Mouse (Mus musculus) kidney, adult 2 months (tissue): ENCODE results near the gene Hipk2.

Experiments
- CTCF ChIP-seq: fragments of 200-500 bp; conservative IDR thresholded peaks from 2 replicates; pipeline ENCODE4 v1.5.1; 2011; ENCODE audit warnings: low read depth, mild to moderate bottlenecking, control low read depth, low read length, moderate library complexity, mixed read lengths; ENCODE audit not compliant: insufficient read depth, insufficient read length
- POLR2A ChIP-seq: fragments of 200-500 bp; IDR thresholded peaks from one replicate; pipeline ENCODE4 v1.6.1; 2011; ENCODE audit warnings: low read depth, low read length, control low read depth

GRCm38 (mm10) chr6:38748037-38748436, 127.9 kb downstream of the Hipk2 start:
- TF ChIP-seq POLR2A: no peak
- no peak for TF ChIP-seq CTCF
